Mouse (Mus musculus) spleen, postnatal 36 days (tissue): ENCODE results near the gene Bmp8a.
A peak's percentile ranks its signal among the peaks of the same experiment; 100 is the strongest.
"Not testable (repeated sequence)": the region's sequence is repeated elsewhere in the genome, so short reads cannot be mapped to it uniquely, and the experiment has no call there.

Experiments
- DNase-seq, 2 experiments: peaks; one replicate each; pipeline ENCODE4 v3.0.0; 2022; ENCODE audit warnings: low spot score in 2 of 2, mixed read lengths in 1 of 2

Gene Bmp8a

GRCm38 (mm10) chr4:123342642-123343470, at the start of gene Bmp8a:
Gene Bmp8a (minus strand): TSS chr4:123343252.
- DNase-seq = peak; percentile 67 to 68

- no peak for DNase-seq
Observed at GRCm38 (mm10) chr4:123392187-123392586, 49.1 kb upstream of the Bmp8a start.

- DNase-seq = no peak
Observed at GRCm38 (mm10) chr4:123385028-123385427, 42.0 kb upstream of the Bmp8a start.

GRCm38 (mm10) chr4:123383173-123383572, 40.1 kb upstream of the Bmp8a start:
- no peak for DNase-seq

- DNase-seq = no peak
Observed at GRCm38 (mm10) chr4:123382051-123382450, 39.0 kb upstream of the Bmp8a start.

GRCm38 (mm10) chr4:123381598-123381997, 38.5 kb upstream of the Bmp8a start:
- DNase-seq = no peak

- no peak for DNase-seq
Observed at GRCm38 (mm10) chr4:123376031-123376430, 33.0 kb upstream of the Bmp8a start.

GRCm38 (mm10) chr4:123374316-123375008, 31.4 kb upstream of the Bmp8a start:
- DNase-seq = no peak

GRCm38 (mm10) chr4:123363555-123363954, 20.5 kb upstream of the Bmp8a start:
- no peak for DNase-seq

- no peak for DNase-seq
Observed at GRCm38 (mm10) chr4:123360771-123361170, 17.7 kb upstream of the Bmp8a start.

- DNase-seq = no peak
Observed at GRCm38 (mm10) chr4:123358613-123359012, 15.6 kb upstream of the Bmp8a start.

- no peak for DNase-seq
Observed at GRCm38 (mm10) chr4:123355941-123356340, 12.9 kb upstream of the Bmp8a start.

GRCm38 (mm10) chr4:123353271-123353877, 10.3 kb upstream of the Bmp8a start:
- DNase-seq = peak; percentile 40 to 42

GRCm38 (mm10) chr4:123343471-123343789, 378 bp upstream of the Bmp8a start:
- no peak for DNase-seq

GRCm38 (mm10) chr4:123342091-123342641, 886 bp downstream of the Bmp8a start:
- no peak for DNase-seq

- no peak for DNase-seq
Observed at GRCm38 (mm10) chr4:123340232-123340631, 2.8 kb downstream of the Bmp8a start.

- no peak for DNase-seq
Observed at GRCm38 (mm10) chr4:123337693-123338092, 5.4 kb downstream of the Bmp8a start.

GRCm38 (mm10) chr4:123335796-123336585, 7.1 kb downstream of the Bmp8a start:
- no peak for DNase-seq

GRCm38 (mm10) chr4:123335244-123335643, 7.8 kb downstream of the Bmp8a start:
- not testable (repeated sequence) for DNase-seq

- DNase-seq = no peak
Observed at GRCm38 (mm10) chr4:123334177-123334576, 8.9 kb downstream of the Bmp8a start.

- DNase-seq = no peak
Observed at GRCm38 (mm10) chr4:123333151-123333550, 9.9 kb downstream of the Bmp8a start.

GRCm38 (mm10) chr4:123331961-123332360, 11.1 kb downstream of the Bmp8a start:
- not testable (repeated sequence) for DNase-seq
